Mouse (Mus musculus) G1E (cell line): Measurements from ENCODE around the gene Dlst.

Source experiments
- CTCF ChIP-seq: IDR thresholded peaks from 2 replicates; pipeline ENCODE4 v1.5.1; 2012; ENCODE audit warnings: low read depth, low read length, inconsistent platforms, mixed read lengths
- GATA1 ChIP-seq: IDR thresholded peaks from 2 replicates; pipeline ENCODE4 v1.6.1; 2012; ENCODE audit warnings: borderline replicate concordance, low read length, inconsistent platforms, mixed read lengths
- GATA2 ChIP-seq: IDR thresholded peaks from 2 replicates; pipeline ENCODE4 v1.6.1; 2012; ENCODE audit warnings: low read depth, low read length, inconsistent platforms, borderline replicate concordance
- POLR2AphosphoS5 ChIP-seq: IDR thresholded peaks from 2 replicates; pipeline ENCODE4 v1.6.1; 2012; ENCODE audit warnings: low read depth, low read length, inconsistent platforms; ENCODE audit not compliant: insufficient replicate concordance

DNA sequence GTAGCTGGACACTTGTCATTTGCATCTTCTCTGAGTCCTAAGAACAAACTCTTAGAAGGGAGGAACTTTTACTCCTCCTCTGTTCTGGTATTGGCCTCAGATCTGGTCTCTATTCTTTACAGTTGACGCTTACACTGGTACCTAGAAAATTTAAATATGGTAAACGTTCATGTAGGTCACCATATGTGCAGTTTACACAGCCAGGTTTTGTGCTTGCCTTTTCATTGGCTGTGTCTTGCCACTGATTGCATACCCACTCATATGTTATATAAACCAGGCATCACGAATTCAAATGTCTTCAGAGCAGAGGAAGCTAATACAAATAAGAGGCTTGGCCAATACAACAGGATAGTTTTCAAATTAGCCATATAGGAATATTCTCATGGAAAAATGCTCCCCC, 33.5 kb upstream of the Dlst start:
- TF ChIP-seq CTCF (no peak), GATA1 (no peak), GATA2 (no peak), POLR2AphosphoS5 (no peak)
